Mouse (Mus musculus): ENCODE measurements around the gene Pms2.

The Pms2 gene

DNA sequence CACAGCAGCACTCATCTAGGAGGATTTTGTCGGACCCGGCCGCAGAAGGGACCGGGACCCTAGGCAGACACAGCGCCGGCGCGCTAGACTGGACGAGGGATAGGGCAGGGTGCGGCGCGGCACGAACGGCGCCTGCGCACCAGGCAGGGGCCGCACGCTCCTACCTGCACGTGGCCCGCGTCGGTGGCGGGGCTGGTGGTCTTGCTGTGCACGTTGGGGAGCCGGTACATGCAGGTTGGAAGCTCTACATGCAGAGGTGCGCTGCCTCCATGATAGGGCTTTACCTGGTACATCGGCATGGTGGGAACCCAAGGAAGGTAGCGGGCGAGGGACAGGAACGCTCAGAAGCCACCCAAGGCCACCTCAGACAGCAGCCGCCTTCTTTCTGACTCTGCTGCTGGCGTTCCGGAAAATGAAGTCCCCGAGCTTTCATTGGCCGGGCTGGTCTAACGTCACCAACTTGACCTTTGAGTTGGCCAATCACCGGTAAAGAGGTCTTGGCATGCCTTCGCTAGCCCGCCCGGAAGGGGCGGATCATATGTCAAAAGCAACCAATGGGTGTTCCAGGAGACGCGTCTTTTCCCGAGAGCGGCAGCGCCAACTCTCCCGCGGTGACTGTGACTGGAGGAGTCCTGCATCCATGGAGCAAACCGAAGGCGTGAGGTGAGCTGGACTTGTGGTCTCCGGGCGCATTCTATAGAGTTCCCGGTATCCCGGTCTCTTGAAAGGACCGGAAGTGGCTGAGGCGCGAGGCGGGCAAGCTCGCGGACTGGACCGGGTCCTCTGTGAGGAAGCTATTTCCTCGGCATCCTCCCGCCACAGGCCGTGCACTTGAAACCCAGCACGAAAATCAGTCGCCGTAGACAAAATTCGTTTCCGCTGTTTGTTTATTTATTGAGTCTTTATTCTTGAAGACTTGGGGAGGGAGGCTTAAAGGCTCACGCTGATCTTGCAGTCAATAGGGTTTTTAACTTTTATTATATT, at the start of gene Pms2, which contains the start of gene Aimp2:
Pms2 (plus strand) TSS at position 548 of the 984 bp plus-strand sequence.
Aimp2 (minus strand) TSS at position 431 of the 984 bp plus-strand sequence.
- peak; percentile 85 to 86 for DNase-seq

- peak in 1 of 2 experiments; percentile 6 for DNase-seq
Measured at GRCm38 (mm10) chr5:143871547-143872169, 38.1 kb upstream of the Pms2 start.

DNA sequence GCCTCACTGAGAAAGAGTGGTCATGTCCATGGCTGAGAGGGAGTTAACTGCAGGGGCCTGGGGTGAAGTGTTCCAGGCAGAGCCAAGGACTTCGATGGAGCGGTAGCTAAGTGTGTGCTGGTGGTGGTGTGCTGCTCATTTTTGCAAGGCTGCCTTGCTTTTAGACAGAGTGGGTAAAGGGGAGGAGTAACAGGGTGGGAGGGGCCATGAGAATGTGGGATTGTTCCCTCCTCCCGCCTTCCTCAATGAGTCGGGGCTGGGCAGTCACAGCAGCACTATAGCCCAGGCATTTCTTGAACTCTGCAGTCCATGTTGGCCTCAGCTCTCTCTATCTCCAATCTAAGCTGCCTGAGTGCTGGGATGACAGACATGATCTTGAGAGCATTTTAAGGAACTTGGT, 35.2 kb upstream of the Pms2 start:
- DNase-seq: no peak

DNA sequence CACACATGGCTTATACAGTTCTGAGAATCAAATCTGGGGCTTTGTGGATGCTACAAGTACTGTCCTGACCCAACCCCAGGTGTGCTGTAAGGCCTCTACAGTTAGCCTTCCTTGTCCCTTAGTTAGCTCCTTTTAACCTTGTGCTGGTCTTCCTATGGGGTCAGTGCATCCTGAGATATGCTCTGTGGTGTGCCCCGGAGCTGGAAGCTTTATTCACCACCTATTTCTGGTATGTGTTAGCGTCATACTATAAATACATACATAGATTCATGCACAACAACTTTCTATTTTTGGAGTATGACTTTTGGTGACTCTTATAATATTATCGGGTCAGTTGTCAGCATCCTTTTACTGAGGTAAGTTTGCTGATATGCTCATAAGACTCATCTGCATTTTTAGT, 24.5 kb upstream of the Pms2 start:
- no peak for DNase-seq

GRCm38 (mm10) chr5:143890741-143891140, 19.0 kb upstream of the Pms2 start:
- no peak for DNase-seq

DNA sequence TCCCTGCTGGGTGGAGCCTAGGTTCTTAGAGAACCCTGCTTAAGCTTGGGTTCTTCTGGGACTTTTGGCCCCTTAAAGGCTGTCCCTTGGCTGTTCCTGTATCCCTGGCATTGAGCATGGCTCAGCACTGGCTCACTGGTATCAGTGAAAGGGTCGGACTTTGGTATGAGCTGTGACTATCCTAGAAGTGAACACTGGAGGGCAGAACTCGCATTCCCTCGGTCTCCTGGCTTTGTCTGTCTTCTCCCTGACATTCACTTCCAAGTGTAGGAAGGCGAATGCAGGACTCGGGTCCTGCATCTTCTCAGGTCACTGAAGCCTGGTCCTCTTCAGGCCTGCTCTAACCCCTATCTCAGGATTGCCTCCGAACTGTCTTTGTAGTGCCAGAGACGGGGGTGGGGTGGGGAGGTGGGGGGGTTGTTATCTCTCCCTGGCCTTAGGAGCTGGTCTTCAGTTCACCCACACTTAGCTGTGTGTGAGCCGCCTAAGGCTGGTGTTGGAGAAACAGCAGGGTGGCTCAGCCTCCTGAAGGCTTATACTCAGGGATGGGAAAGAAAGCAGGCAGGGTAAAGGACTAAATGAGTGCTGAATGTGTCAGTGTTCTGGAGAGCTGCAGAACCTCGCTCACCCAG, 17.4 kb upstream of the Pms2 start:
- DNase-seq: no peak

DNA sequence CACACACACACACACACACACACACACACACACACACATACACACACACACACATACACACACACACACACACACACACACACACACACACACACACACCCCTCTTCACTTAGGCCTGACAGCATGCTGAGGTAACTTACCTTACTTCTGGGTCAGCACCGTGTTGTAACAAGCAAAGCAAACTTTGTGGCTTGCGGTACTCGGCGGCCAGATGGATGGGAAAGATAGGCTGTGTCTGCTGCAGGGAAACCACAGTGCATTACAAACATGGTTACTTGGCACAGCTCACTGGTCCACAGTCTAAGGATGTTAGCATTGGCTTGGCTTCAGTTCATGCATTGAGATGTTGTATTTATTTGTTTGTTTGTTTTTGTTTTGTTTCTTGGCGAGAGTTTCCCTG, 16.4 kb upstream of the Pms2 start:
- DNase-seq: no peak

- DNase-seq: no peak
Measured at GRCm38 (mm10) chr5:143897635-143898330, 12.0 kb upstream of the Pms2 start, which contains the start of gene Ankrd61. TSS of gene Ankrd61 (minus strand) at chr5:143897685.

DNA sequence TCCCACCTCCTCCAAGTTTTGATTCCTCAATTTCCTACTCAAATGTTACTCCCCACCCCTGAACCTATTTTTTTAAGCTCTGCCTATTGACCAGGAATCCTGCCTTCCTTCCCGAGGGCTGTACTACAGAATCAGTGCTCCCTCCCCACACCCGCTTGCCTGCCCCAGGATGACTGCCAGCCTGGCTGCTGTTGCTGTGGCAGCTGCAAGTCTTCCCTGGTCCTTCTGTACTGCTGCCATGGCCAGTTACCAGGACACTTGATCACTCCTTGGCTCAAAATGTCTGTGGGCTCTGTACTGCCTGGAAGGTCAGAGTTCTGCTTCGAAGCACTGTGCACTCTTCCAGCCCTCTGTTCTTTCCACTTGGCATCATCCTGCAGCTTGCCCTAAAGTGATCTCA, 7.7 kb upstream of the Pms2 start:
- DNase-seq: no peak

- DNase-seq: no peak
Measured at GRCm38 (mm10) chr5:143903813-143904212, 6.0 kb upstream of the Pms2 start.

GRCm38 (mm10) chr5:143906429-143906828, 3.3 kb upstream of the Pms2 start:
- no peak for DNase-seq

GRCm38 (mm10) chr5:143908926-143909325, 838 bp upstream of the Pms2 start:
- no peak for DNase-seq

- no peak for DNase-seq
Measured at GRCm38 (mm10) chr5:143916221-143916620, 6.5 kb downstream of the Pms2 start.

- peak in 1 of 2 experiments; percentile 54 for DNase-seq
Measured at GRCm38 (mm10) chr5:143917418-143917817, 7.7 kb downstream of the Pms2 start.

- DNase-seq: no peak
Measured at GRCm38 (mm10) chr5:143918120-143918519, 8.4 kb downstream of the Pms2 start.

DNA sequence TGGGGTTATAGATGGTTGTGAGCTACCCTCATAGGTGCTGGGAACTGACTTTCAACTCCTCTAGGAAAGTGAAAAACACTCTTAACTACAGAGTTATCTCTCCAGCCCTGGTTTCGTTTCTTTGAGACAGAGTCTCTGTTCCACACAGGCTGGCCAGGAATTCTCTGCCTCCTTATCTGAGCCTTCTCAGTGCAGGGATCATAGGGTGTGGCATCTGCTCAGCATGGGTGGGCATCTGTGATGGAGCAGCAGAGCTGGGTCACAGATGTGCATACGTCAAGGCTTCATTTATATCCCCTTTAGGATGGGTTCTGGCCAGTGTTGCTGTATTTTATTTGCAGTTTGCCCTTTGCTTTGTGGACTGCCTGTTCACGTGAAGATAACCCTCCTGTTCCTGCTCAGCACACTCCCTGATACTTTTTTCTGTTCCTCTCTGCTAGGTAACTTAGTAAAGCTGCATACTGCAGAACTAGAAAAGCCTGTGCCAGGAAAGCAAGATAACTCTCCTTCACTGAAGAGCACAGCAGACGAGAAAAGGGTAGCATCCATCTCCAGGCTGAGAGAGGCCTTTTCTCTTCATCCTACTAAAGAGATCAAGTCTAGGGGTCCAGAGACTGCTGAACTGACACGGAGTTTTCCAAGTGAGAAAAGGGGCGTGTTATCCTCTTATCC, 15.2 kb downstream of the Pms2 start:
- no peak for DNase-seq

DNA sequence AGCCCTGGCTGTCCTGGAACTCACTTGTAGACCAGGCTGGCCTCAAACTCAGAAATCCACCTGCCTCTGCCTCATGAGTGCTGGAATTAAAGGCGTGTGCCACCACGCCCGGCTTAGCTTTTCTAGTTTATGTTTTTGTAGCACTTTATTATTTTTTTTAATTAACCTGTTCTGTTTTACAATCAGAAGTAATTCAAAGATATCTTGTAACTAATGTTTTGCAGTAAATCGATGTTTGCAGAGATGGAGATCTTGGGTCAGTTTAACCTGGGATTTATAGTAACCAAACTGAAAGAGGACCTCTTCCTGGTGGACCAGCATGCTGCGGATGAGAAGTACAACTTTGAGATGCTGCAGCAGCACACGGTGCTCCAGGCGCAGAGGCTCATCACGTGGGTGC, 18.1 kb downstream of the Pms2 start, which contains the start of gene Gm42421:
Gm42421 (plus strand) TSS at position 301 of the 400 bp plus-strand sequence.
- DNase-seq: no peak

DNA sequence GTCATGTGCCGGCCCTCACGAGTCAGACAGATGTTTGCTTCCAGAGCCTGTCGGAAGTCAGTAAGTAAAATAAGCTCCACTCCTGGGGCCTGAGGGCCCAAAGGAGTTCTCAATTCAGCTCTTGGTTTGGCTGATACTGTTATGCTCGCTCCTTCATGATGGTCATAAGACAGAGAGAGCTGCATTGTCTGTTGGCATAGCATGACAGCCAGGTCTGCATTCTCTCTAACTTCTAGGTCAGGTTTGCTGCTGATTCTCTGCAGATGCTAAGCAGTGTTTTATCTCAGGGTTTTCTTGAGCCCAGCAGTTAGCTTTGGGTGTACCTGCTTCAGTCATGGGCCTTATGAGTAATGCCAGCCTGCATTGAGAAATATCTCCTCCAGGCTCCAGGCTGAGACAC, 19.5 kb downstream of the Pms2 start:
- DNase-seq: no peak

GRCm38 (mm10) chr5:143930656-143931055, 20.9 kb downstream of the Pms2 start:
- DNase-seq: no peak

- no peak for DNase-seq
Measured at GRCm38 (mm10) chr5:143931863-143932580, 22.3 kb downstream of the Pms2 start.

DNA sequence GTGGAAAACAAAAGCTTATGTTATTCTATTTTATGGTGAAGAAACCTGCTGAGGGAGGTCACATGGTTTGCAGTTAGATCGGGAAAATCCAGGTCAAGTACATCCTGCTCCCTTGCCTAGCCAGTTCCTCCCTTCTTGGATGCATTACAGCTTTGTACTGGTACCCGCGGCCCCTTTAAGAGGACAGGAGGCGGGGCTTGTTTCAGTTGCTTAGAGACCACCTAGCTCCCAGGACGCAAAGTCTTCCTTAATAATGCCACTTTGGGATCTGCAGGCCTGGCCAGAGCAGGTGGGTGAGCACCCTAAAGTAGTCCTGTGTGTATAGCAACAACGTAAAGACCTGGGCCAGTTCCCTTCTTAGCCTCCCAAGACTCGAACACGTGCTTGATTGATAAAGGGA, 23.1 kb downstream of the Pms2 start, which contains the start of gene Rsph10b:
Rsph10b (plus strand) TSS at position 205 of the 400 bp plus-strand sequence.
- no peak for DNase-seq
